Mouse (Mus musculus) mesoderm, embryonic 11.5 days (tissue): ENCODE measurements around the gene Nme2.
A peak's percentile ranks its signal among the peaks of the same experiment; 100 is the strongest.

Experiments used
- DNase-seq: peaks from one replicate; pipeline ENCODE4 v3.0.0-alpha.2; 2012; ENCODE audit warnings: low read depth, low spot score

Nme2 gene

DNA sequence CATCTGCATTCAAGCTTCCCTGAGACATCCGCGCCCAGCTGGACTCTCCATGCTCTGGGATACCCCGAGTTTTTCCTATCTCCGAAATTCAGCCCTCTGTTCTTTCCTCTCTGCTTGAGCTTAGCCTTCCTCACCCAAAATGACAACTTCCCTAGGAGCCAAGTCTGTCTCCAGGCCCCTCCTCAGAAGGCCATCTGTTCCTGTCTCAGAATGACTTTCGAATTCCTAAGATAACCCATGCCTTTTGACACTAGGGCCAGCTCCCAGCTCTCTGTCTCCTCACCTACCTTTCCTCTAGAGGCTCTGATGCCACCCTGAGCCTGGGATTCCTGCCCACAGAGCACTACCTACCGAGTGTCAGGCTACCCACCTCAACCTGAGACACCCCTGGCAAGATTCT, at the start of gene Nme2:
Gene Nme2 (minus strand): TSS at position 101 of the 400 bp plus-strand sequence.
- no peak for DNase-seq

- no peak for DNase-seq
Observed at GRCm38 (mm10) chr11:94003346-94003745, 47.3 kb upstream of the Nme2 start.

DNA sequence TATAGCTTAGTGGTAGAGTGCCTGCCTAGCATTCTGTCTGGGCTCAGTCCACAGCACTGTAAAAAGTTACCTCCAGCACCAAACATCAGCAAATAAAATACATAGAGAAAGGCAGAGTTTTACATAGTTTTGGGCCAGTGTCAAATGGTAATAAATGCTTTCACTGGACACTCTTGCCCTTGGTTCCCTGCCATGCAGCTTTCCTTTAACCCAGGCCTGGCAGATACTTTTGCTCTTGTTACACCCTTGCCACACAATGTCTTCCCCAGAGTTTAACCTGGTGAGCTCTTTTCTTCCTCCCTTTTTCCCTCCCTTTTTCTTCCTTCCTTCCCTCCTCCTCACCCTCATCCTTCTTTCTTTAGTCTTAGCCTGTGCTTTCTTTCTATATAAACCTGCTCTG, 43.2 kb upstream of the Nme2 start:
- DNase-seq = no peak

- peak; percentile 27 for DNase-seq
Observed at GRCm38 (mm10) chr11:93997141-93997775, 41.2 kb upstream of the Nme2 start.

DNA sequence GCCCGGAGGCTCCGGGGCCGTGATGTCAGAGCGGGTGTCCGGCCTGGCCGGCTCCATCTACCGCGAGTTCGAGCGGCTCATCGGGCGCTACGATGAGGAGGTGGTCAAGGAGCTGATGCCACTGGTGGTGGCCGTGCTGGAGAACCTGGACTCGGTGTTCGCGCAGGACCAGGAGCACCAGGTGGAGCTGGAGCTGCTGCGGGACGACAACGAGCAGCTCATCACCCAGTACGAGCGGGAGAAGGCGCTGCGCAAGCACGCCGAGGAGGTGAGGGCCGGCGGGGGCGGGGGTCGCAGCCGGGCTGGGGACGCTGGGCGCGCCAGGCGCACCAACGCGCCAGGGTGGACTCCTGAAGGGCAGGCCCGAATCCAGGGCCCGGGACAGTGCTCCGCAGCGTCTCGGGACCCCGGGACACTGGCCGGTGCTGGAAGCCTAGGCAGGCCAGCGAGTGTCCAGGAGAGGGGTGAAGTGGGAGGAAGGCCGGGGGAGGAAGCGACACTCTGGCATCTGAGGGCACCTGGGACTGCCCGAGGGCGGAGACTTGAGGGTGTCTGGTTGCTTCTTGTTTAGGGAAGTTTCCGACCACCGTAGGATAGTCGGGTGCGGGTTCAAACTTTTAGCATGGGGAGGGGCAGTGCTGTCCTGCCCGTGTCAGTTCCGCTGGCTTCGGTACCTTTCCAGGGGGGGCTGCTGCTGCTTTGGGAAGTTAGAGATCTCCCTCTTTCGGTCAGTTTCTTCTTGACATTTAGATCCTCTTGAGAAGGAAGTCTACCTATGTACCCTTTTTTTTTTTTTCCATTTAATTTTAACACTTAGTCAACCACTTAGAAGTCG, 40.5 kb upstream of the Nme2 start:
- DNase-seq = peak; percentile 56

GRCm38 (mm10) chr11:93995720-93996305, 39.8 kb upstream of the Nme2 start, which contains the start of gene Spag9:
TSS of gene Spag9 (plus strand) at chr11:93996091.
- peak; percentile 97 for DNase-seq

DNA sequence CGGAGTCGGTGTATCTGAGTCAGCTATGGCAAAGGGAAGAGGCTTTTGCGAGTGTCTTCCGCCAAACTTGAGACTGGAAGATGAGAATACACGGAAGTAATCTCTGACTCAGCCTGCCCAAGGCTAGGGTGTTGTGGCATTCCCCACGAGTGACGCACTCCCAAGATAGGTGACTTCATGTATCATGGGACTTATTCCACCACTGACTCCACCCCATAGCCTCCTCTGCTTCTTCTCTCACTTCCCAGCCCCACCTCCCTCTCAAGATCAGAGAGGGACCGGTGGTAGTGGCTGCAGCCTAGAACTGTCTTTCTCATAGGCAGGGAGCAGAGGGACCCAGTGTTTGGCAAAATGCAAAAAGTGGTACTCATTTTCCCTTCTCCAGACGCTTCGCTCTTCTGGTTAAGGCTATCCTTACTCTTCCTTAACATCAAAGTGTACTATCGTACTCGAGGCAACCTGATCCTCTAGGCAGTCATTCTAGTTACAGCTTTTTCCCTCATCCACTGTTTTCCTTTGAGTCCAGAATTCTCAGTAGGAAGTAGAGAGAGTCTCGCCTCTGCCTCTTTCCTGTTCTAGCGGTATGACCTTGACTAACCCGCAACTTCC, 39.2 kb upstream of the Nme2 start:
- DNase-seq = peak; percentile 68

- DNase-seq = no peak
Observed at GRCm38 (mm10) chr11:93994531-93994930, 38.5 kb upstream of the Nme2 start.

DNA sequence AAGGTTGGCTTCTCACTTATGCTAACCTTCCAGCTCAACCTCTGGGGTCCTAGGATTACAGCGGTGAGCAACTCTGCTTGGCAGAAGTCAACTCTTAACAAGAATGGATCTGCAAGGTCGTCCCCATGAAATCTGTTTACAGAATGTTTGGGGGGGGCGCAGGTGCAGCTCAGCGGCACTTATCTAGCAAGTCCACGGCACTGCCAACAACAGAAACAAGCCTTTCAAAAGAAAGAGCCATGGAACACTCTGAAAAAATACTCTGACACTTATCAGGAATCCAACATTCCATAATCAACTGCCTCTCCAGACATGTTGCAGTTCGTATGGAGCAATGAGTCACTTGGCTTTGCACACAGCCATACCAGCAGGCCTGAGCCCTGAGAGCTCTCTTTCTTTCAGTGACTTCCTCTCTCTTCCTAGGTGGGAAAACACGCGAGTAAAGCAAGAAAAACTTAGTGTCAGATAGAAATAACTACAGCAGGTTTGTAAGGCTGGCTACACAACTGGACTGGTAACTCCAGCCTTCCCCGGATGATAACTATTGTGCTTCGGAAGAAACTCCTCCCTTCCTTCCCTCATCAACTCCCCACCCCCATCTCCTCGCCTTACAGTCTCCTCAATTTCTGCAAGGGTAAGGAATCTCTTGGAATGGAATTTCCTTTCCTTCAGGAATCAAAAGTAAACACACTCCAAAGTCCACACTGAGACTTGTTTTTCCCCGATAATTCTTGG, 32.4 kb upstream of the Nme2 start:
- DNase-seq = no peak

GRCm38 (mm10) chr11:93987625-93988327, 31.7 kb upstream of the Nme2 start:
- no peak for DNase-seq

DNA sequence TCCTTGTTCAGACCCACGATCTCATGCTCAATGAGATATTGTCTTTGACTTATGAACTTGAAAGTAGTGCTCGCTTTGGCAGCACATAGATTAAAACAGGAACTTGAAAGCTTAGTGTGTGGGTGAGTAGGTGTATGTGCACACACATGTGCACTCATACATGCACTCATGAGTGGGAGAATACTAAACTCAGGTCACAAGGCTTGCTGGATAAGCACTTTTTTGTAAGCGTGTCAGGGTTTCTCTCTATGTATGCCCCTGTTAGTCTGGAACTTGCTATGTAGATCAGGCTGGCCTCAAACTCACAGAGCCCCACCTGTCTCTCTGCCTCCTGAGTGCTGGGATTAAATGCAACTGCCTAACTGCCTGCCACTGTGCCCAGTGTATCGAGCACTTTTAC, 31.0 kb upstream of the Nme2 start:
- DNase-seq = no peak

DNA sequence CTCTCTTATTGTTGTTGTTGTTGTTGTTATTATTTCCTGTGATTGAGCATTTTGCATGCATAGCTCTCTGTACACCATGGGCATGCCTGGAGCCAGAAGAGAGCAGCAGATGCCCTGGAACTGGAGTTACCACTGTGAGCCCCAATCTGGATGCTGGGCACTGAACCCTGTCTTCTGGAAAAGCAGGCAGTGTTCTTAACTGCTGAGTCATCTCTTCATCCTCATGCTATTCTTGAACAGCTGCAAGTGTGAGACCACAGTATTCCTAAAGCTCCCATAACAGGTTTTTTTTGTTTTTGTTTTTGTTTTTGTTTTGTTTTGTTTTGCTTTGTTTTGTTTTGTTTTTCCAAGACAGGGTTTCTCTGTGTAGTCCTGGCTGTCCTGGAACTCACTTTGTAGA, 30.2 kb upstream of the Nme2 start:
- DNase-seq = no peak

GRCm38 (mm10) chr11:93985265-93985664, 29.2 kb upstream of the Nme2 start:
- DNase-seq = no peak

GRCm38 (mm10) chr11:93984619-93985018, 28.6 kb upstream of the Nme2 start:
- no peak for DNase-seq

GRCm38 (mm10) chr11:93979502-93980049, 23.5 kb upstream of the Nme2 start:
- peak; percentile 66 for DNase-seq

DNA sequence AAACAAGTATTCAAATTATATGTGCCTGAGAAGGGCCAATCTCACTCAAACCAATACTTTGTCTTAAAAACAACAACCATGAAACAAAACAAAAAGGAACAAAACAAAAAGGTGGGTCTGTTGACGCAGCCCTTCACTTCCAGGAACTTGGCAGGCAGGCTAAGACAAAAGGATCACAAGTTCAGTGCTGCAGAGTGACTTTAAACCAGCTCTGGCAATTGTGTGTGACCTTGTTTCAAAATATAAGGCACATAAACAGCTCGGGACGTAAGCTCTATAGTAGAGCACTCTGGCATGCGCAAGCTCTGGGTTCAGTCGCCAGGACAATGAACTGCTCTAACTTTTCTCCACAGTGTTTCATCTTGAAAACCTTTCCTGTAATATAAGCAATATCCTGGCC, 16.9 kb upstream of the Nme2 start:
- no peak for DNase-seq

DNA sequence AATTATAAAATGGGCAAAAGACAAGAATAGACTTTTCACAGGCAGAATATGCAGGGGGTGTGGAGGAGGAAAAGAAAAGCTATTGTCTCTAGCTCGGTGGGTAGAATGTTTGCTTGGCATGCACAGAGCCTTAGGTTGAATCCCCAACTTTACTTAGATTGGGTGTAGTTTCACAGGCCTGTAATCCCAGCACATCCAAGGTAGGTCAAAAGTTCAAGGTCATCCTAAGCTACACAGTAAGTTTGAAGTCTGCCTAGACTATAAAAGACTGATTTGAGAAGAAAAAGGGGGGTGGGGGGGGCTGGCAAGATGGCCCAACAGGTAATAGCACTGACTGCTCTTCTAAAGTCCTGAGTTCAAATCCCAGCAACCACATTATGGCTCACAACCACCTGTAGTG, 13.7 kb upstream of the Nme2 start:
- DNase-seq = no peak

GRCm38 (mm10) chr11:93969171-93969570, 13.1 kb upstream of the Nme2 start:
- DNase-seq = no peak

- DNase-seq = no peak
Observed at GRCm38 (mm10) chr11:93968848-93969128, 12.7 kb upstream of the Nme2 start.

- peak; percentile 98 for DNase-seq
Observed at GRCm38 (mm10) chr11:93968005-93968847, 12.2 kb upstream of the Nme2 start, which contains the start of the genes Gm20390 and Nme1. TSS of gene Gm20390 (minus strand) at chr11:93968293. TSS of gene Nme1 (minus strand) at chr11:93968521.
